Mouse (Mus musculus): ENCODE data around the gene Tgfbr2.

DNA sequence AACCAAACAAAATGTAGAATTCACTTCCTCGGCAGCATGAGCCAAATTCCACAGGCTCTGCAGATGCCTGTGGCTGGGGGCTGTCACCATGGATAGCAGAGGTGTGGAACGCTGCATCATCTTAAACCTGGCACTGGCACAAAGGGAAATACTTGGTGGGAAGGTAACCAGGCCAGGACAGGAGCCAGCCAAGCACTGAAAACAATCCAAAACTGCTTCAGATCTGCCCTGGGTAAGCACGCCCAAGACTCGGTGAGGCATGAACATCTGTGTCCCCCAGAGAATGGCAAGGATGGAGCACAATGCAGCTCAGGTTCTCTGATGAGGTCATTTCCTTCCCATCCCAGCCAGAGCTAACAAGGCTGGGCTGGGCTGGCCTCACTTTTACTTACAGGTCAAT lies 43.6 kb upstream of the Tgfbr2 start:
- TF ChIP-seq GATA1 (IDR thresholded peaks at IDR 0.05; ENCODE audit: low read length), result no peak
- TF ChIP-seq TAL1 (IDR thresholded peaks at IDR 0.05; ENCODE audit: low read length), result no peak

Data from erythroblast, embryonic 14.5 days (primary cell).